Mouse (Mus musculus): ENCODE measurements around the gene Smarca2. TPM values are rescaled to one million over a fixed set of nuclear protein-coding genes. Genes with fewer than 3 reads are reported as not detected.

Smarca2 gene
- polyA plus RNA-seq, 1 experiment from 2014 or later = 109 TPM

DNA sequence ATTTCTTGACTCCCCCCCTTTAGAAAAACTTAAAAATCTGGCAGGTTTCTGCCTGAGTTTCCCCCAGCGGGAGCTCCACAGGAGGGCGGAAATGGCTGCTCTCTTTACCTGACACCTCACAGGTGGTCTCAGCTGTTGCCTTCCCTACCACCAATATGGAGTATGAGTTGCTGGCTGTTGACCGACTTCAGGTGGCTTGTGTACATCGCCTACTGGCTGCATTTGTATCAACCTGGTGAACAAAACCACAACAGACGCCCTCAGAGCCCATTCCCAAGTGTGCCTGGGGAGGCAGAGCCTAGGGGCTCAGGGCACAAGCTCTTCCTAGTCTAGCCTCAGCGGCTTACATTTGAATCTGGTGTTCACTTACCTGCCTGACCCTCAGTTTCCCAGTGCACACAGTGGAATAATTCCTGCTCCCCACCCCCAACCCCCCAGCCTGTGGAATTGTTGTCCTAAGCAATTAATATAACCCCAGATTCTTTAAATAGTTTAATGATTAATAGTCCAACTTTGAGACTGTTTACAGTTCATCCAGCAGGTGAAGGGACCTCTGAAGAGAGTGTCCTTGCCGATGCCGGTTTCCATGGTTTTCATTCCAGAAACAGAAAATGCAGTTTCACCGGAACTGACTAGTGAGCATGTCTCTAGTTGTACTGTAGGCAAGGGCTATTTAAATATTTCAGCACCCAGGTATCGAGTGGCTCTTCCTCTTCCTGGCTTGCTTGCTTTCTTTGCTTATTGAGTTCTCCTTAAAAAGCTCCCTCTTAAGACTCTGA lies 149.4 kb downstream of the Smarca2 start:
- ATAC-seq (ENCODE audit: low FRiP score, low read depth) = no peak
- 77% methylated on average over 10 of the region's 10 CpGs for WGBS

DNA sequence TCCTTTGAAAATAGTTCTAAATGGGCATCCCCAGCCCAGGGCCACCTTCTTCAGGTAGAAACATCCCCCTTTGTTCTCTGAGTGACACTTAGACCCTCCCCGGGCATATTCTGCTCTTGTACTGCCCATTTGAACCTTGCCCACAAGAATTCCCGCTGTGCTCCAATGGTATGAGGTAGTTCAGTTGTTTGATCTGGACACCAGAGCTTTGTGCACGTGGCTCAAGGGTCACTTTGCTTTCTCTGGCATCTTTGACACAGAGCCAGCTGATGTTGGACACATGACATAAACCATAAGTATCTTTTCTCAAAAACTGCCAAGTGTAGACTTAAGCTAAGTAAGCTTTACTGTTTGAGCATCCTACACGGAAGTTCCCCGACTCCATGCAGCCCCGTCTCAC lies 151.1 kb downstream of the Smarca2 start:
- no peak for ATAC-seq (ENCODE audit: low FRiP score, low read depth)
- H3K36me3 ChIP-seq = peaks cover 8% of the 10 kb centered on the region; the same call in 1 of the 2 replicates
- WGBS = 88% methylated on average over 6 of the region's 6 CpGs

More for the DNA sequence above, 149.4 kb downstream of the Smarca2 start:
- H3K27ac ChIP-seq (replicated peaks) = no peak overlapping the region
- H3K36me3 ChIP-seq = no peaks in the 10 kb centered on the region
- no peaks in the 10 kb centered on the region for H3K27me3 ChIP-seq
- peaks cover 24% of the 10 kb centered on the region for H3K4me1 ChIP-seq (replicated peaks)
- no peaks in the 10 kb centered on the region for H3K9me3 ChIP-seq
- no peak overlapping the region for H3K4me2 ChIP-seq
- no peak overlapping the region for H3K9ac ChIP-seq
- no peak overlapping the region for H3K4me3 ChIP-seq

DNA sequence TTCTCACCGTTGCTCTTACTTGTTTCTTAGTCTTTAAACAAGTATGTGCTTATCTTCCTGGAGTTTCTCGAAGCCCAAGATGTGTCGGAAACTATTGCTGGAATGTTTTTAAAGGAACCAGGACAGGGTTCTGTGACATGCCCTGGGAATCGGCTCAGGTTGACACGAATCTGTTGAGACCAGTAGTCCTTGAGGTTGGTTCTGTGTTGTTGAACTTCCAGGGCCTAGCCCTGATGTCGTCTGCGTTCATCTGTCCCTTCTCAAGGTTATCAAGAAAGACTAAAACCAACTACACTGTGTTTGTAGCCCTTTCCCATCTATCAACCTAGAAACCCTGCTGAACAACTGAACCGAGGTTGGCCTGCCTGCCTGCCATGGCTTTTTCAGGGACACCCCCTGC lies 151.5 kb downstream of the Smarca2 start:
- WGBS = 82% methylated on average over 8 of the region's 8 CpGs
- no peaks in the 10 kb centered on the region for H3K27me3 ChIP-seq
- peaks cover 12% of the 10 kb centered on the region for H3K4me1 ChIP-seq (replicated peaks)
- no peaks in the 10 kb centered on the region for H3K9me3 ChIP-seq
- no peak overlapping the region for H3K4me3 ChIP-seq
- H3K9ac ChIP-seq = no peak overlapping the region
- H3K4me2 ChIP-seq = no peak overlapping the region
- no peak for ATAC-seq (ENCODE audit: low FRiP score, low read depth)
- no peak overlapping the region for H3K27ac ChIP-seq (replicated peaks)
- peaks cover 8% of the 10 kb centered on the region; the same call in 1 of the 2 replicates for H3K36me3 ChIP-seq

More for the DNA sequence above, 151.1 kb downstream of the Smarca2 start:
- no peak overlapping the region for H3K4me3 ChIP-seq
- H3K9ac ChIP-seq = no peak overlapping the region
- peaks cover 15% of the 10 kb centered on the region for H3K4me1 ChIP-seq (replicated peaks)
- H3K27ac ChIP-seq (replicated peaks) = no peak overlapping the region
- H3K9me3 ChIP-seq = no peaks in the 10 kb centered on the region
- H3K27me3 ChIP-seq = no peaks in the 10 kb centered on the region
- H3K4me2 ChIP-seq = no peak overlapping the region

DNA sequence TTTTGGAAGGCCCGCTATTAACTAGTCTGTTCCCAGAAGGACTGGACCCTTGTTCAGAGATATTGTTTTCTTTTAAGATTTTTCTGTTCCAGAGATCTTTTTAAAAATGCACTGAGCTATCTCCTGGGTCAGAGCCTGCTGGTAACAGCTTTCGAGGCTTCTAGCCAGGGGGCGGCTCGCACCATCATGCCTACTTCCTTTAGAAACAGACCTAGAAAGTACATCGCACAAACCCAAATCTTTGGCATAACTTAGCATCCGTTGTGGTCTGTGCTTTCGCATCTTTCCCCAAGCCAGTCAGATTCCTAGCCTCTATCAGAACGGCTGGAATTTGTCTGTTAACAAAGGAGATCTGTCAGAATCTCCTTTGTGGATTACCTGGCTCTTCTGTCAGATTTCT lies 153.3 kb downstream of the Smarca2 start:
- 85% methylated on average over 8 of the region's 8 CpGs for WGBS
- Histone ChIP-seq H3K36me3 (peaks cover 8% of the 10 kb centered on the region; the same call in 1 of the 2 replicates), H3K27me3 (no peaks in the 10 kb centered on the region), H3K4me2 (no peak overlapping the region), H3K27ac (replicated peaks) (no peak overlapping the region), H3K4me1 (replicated peaks) (peaks cover 12% of the 10 kb centered on the region), H3K9ac (no peak overlapping the region), H3K9me3 (no peaks in the 10 kb centered on the region), H3K4me3 (no peak overlapping the region)
- ATAC-seq (ENCODE audit: low FRiP score, low read depth) = no peak

DNA sequence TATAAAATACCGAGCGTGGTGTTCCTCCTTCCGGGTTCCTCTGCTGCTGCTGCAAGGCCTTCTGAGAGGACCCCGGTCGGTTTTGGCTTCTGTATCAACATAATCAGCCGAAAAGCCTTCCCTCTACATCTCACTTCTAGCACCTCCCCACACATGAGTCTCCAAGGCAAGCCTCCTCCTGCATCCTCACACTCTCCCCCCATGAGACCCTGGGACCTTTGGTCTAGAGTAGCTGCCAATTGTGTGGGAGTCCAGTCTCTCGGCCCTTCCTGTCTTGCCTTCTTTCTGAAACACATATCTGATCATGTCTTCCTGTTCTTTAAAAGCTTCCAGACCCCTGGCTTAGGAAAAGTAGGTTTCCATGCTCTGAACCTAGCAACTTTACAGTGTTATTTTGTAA lies 153.8 kb downstream of the Smarca2 start:
- Histone ChIP-seq H3K4me1 (replicated peaks) (peaks cover 7% of the 10 kb centered on the region), H3K4me3 (no peak overlapping the region), H3K4me2 (no peak overlapping the region), H3K9me3 (no peaks in the 10 kb centered on the region), H3K27me3 (no peaks in the 10 kb centered on the region), H3K36me3 (peaks cover 8% of the 10 kb centered on the region; the same call in 1 of the 2 replicates), H3K27ac (replicated peaks) (no peak overlapping the region), H3K9ac (no peak overlapping the region)
- 80% methylated on average over 7 of the region's 7 CpGs for WGBS
- no peak for ATAC-seq (ENCODE audit: low FRiP score, low read depth)

DNA sequence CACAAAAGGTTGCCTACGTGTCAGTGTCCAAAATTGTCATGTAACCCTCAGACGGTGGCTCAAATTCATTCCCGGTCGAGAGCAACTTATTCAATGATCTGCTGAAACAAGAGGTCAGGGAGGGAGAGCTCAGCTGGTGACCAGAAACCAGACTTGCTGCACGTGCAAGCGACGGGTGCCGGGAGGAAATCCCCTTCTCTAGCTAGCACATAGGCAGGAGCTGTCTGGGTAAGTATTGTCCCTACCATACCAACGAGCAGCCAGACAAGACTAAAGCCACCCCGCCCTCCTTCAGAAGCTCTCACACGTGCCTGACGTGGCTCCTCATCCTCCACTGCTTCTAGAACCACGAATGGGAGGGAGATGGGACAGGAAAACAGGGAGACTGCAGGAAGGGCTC lies 154.4 kb downstream of the Smarca2 start:
- ATAC-seq (ENCODE audit: low FRiP score, low read depth) = no peak
- WGBS = 79% methylated on average over 13 of the region's 13 CpGs
- peaks cover 2% of the 10 kb centered on the region for H3K4me1 ChIP-seq (replicated peaks)

DNA sequence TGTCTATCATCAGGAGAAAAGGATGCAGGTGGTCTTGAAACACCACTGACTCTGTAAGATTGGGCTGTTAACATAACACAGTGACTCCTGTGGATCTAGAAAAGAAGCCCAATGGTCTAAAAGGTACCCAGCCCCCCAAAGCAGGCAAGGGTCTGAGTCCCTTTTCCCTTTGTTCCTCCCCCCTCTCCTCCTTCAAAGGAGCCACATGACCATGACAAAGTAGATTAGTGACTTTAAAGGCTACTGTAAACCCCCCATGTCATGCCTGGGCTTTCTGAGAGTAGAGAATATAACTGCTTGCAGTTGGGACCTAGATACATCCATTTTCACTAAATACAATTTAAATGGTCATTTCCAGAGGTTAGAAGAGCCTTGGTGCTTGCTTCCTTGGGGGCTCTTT lies 156.4 kb downstream of the Smarca2 start:
- no peaks in the 10 kb centered on the region; the same call in 1 of the 2 replicates for H3K4me1 ChIP-seq (replicated peaks)
- no peak overlapping the region for H3K4me3 ChIP-seq
- no peaks in the 10 kb centered on the region for H3K9me3 ChIP-seq
- no peak for ATAC-seq (ENCODE audit: low FRiP score, low read depth)
- no peaks in the 10 kb centered on the region for H3K27me3 ChIP-seq
- H3K9ac ChIP-seq = no peak overlapping the region
- no peak overlapping the region for H3K27ac ChIP-seq (replicated peaks)
- no peak overlapping the region for H3K4me2 ChIP-seq
- peaks cover 8% of the 10 kb centered on the region; the same call in 1 of the 2 replicates for H3K36me3 ChIP-seq

More for the DNA sequence above, 154.4 kb downstream of the Smarca2 start:
- Histone ChIP-seq H3K9me3 (no peaks in the 10 kb centered on the region), H3K27me3 (no peaks in the 10 kb centered on the region), H3K27ac (replicated peaks) (no peak overlapping the region), H3K9ac (no peak overlapping the region), H3K4me3 (no peak overlapping the region), H3K4me2 (no peak overlapping the region), H3K36me3 (peaks cover 8% of the 10 kb centered on the region; the same call in 1 of the 2 replicates)

DNA sequence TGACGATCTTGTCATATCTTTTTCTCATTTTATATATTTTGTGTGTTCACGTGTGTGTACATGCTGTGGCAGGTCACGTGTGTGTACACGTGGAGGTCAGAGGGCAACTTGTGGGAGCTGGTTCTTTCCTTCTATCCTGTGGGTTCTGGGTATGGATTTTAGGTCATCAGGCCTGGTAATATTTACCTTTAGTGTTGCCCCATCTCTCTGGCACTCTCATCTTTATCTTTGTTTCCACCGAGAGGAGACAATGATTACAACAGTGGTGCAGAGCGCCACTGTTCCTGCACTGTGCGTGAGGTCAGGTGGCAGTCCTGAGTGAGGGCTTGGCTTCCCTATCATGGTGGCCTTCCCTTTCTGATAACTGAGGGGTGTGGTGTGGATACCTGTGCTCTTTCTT lies 160.6 kb downstream of the Smarca2 start:
- 94% methylated on average over 7 of the region's 7 CpGs for WGBS
- Histone ChIP-seq H3K36me3 (no peaks in the 10 kb centered on the region), H3K9me3 (no peaks in the 10 kb centered on the region), H3K4me2 (no peak overlapping the region), H3K9ac (no peak overlapping the region), H3K27ac (replicated peaks) (no peak overlapping the region), H3K27me3 (no peaks in the 10 kb centered on the region), H3K4me1 (replicated peaks) (peaks cover 21% of the 10 kb centered on the region), H3K4me3 (no peak overlapping the region)
- no peak for ATAC-seq (ENCODE audit: low FRiP score, low read depth)

DNA sequence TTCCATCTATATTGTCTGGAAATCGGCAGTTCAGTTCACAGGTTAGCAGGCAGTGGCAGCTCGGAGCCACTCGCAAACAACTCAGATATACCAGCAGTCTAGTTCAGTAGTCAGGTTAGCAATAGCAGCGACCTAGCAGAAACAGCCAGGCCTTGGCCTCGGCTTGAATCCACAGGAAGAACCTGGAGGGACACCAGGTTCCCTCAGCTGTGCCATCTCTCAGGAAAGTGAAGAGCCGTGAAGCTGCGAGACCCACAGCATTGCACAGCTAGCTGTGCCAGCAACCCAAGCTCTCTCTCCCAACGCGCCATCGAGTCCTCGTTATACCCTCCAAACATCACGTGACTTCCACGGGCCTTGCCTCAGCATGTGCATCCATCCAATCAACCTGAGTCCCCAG lies 162.6 kb downstream of the Smarca2 start:
- Histone ChIP-seq H3K27ac (replicated peaks) (peak overlapping the region; percentile 96; the same call in 1 of the 2 replicates), H3K4me2 (no peak overlapping the region), H3K9me3 (no peaks in the 10 kb centered on the region), H3K4me3 (no peak overlapping the region), H3K4me1 (replicated peaks) (peaks cover 32% of the 10 kb centered on the region), H3K9ac (no peak overlapping the region), H3K36me3 (0 out of 2 replicates have a peak, but pooled peaks cover 4% of the 10 kb centered on the region), H3K27me3 (no peaks in the 10 kb centered on the region)
- ATAC-seq (ENCODE audit: low FRiP score, low read depth) = no peak
- 88% methylated on average over 13 of the region's 13 CpGs for WGBS

DNA sequence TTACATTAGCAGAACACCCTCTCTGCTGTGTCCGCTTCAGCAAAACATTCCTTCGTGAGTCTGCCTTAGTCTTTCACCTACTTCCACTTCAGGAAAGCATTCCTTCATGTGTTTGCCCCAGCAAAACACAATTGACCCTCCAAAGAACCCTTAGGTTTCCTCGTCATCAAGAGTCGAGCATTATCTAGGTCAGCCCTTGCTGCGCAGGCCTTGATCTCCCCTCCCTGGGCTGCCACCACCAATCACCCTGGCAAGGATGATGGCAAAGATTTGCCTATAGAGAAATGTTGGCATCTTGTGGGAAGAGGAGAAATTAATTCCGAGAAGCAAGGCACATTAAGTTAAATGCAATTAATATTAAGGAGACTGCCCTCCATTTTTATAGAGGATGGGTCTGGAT lies 163.1 kb downstream of the Smarca2 start:
- Histone ChIP-seq H3K27me3 (no peaks in the 10 kb centered on the region), H3K9me3 (no peaks in the 10 kb centered on the region), H3K4me1 (replicated peaks) (peaks cover 32% of the 10 kb centered on the region), H3K36me3 (0 out of 2 replicates have a peak, but pooled peaks cover 4% of the 10 kb centered on the region), H3K4me3 (no peak overlapping the region), H3K27ac (replicated peaks) (peak overlapping the region; percentile 96), H3K4me2 (no peak overlapping the region), H3K9ac (no peak overlapping the region)
- ATAC-seq (ENCODE audit: low FRiP score, low read depth) = no peak
- 88% methylated on average over 6 of the region's 6 CpGs for WGBS

DNA sequence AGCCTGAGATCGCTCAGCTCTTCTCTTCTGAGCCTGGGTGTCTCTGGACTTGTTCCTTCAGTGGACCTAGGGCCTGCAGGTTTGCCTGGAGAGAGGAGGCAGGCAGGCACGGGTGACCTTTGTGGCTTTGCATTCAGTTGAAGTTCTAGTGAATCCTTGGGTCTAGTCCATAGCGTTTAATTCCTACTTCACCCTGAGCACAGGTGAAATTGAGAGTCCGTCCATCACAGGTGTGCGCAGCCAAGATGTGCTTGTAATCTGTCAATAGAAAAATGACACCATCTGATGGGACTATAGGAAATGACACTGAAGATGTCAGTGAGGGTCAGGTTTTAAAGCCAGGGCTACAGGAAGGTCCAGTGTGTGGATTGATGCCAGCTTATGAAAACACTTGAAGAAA lies 164.0 kb downstream of the Smarca2 start:
- Histone ChIP-seq H3K27me3 (no peaks in the 10 kb centered on the region), H3K4me1 (replicated peaks) (peaks cover 32% of the 10 kb centered on the region), H3K9me3 (no peaks in the 10 kb centered on the region), H3K4me3 (no peak overlapping the region), H3K36me3 (peaks cover 5% of the 10 kb centered on the region; the same call in 1 of the 2 replicates), H3K27ac (replicated peaks) (peak overlapping the region; percentile 96), H3K4me2 (no peak overlapping the region), H3K9ac (no peak overlapping the region)
- ATAC-seq (ENCODE audit: low FRiP score, low read depth) = no peak
- 79% methylated on average over 5 of the region's 5 CpGs for WGBS

DNA sequence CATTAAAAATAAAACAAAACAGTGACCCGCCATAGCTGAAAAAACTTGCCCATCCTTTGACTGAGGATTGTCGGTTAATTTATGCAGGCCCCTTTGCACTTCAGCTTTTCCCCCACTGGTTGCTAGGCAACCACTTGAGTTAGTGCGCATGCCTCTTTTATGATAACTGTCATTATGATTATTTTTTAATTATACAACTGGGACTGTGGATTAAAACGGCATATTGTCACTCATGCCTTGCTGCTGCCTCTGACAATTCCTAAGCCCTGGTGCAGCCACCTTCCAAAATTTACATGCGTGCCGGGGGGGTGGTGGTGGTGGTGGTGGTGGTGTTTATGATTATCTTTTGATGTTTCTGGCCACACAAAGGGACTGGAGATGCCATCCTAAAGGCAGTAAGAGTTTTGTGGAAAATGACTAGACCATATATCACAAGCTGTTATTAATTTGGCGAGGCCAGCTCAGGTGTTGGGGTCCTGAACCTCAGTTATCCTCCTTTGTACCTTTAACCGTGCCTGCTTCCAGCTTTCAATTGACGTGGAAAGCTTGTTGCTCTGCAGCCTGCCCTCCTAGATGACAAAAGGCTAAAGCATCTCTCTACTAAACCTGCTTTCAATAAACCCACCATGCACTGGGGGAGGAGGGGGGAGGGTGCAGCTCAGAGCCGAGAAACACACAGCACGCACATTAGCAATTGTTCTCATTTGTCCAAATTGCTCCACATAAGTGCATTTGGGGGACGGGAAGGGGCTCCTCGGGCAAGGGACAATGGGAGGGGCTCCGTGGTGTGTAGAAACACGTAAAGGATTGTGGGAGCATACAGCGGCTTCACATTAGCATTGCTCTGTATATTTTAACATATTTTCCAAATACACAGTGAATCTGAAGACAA lies 165.0 kb downstream of the Smarca2 start:
- H3K4me1 ChIP-seq (replicated peaks) = peaks cover 32% of the 10 kb centered on the region
- H3K27me3 ChIP-seq = no peaks in the 10 kb centered on the region
- peak overlapping the region; percentile 46 for H3K4me2 ChIP-seq
- 0 out of 2 replicates have a peak overlapping the region, but pooled peaks have one; percentile 7 for H3K9ac ChIP-seq
- peak; percentile 85 for ATAC-seq (ENCODE audit: low FRiP score, low read depth)
- H3K4me3 ChIP-seq = peak overlapping the region; percentile 10
- peak overlapping the region; percentile 96 for H3K27ac ChIP-seq (replicated peaks)
- 12% methylated on average over 16 of the region's 16 CpGs for WGBS
- H3K9me3 ChIP-seq = no peaks in the 10 kb centered on the region
- peaks cover 13% of the 10 kb centered on the region; the same call in 1 of the 2 replicates for H3K36me3 ChIP-seq

All from hindbrain, embryonic 15.5 days (tissue).